Mouse (Mus musculus) thymus, adult 2 months (tissue): ENCODE data around the gene Tctex1d4. TPM values are rescaled to one million over a fixed set of nuclear protein-coding genes. Genes with fewer than 3 reads are reported as not detected.

ENCODE experiments used
- DNase-seq: peaks from one replicate; pipeline ENCODE4 v3.0.0; 2021
- H3K27ac ChIP-seq: fragments of 200-500 bp; 2 replicates; pipeline ENCODE4 v1.5.1; 2012; ENCODE audit warnings: low read length, control low read depth; ENCODE audit not compliant: control insufficient read depth, insufficient read depth
- H3K27me3 ChIP-seq: fragments of 200-500 bp; 2 replicates; pipeline ENCODE4 v1.6.1; 2012; ENCODE audit warnings: mild to moderate bottlenecking, low read length, moderate library complexity, mixed read lengths; ENCODE audit not compliant: control insufficient read depth, insufficient read depth
- H3K36me3 ChIP-seq: fragments of 200-500 bp; 2 replicates; pipeline ENCODE4 v1.6.1; 2012; ENCODE audit warnings: mild to moderate bottlenecking, low read length, moderate library complexity; ENCODE audit not compliant: control insufficient read depth, insufficient read depth
- H3K4me1 ChIP-seq: fragments of 200-500 bp; replicated peaks from 2 replicates; pipeline ENCODE4 v1.6.1; 2012; ENCODE audit warnings: low read length; ENCODE audit not compliant: control insufficient read depth, insufficient read depth
- H3K4me3 ChIP-seq: fragments of 200-500 bp; 2 replicates; pipeline ENCODE4 v1.5.1; 2012; ENCODE audit warnings: mild to moderate bottlenecking, low read length, control low read depth, moderate library complexity; ENCODE audit not compliant: control insufficient read depth, insufficient read depth
- CTCF ChIP-seq: fragments of 200-500 bp; IDR thresholded peaks from 2 replicates; pipeline ENCODE4 v1.5.1; 2012; ENCODE audit warnings: mild to moderate bottlenecking, control low read depth, low read length, moderate library complexity, borderline replicate concordance; ENCODE audit not compliant: control insufficient read depth, poor library complexity, insufficient read depth; ENCODE audit errors: extremely low read depth
- POLR2A ChIP-seq: fragments of 200-500 bp; IDR thresholded peaks from 2 replicates; pipeline ENCODE4 v1.6.1; 2012; ENCODE audit warnings: mild to moderate bottlenecking, low read length, control low read depth, moderate library complexity; ENCODE audit not compliant: control insufficient read depth, poor library complexity, insufficient read depth; ENCODE audit errors: extremely low read depth
- WGBS: fragments of 180-500 bp; shearing (Covaris S2); methylation state at CpG from one replicate; pipeline ENCODE4 v1.1.7; 2018; 5-methylcytosine and 5-hydroxymethylcytosine counted together
- polyA plus RNA-seq: library from polyadenylated mRNA; depleted of rRNA; stranded (reverse); fragments of >200 nt; gene quantifications from 2 replicates; pipeline ENCODE4 v1.2.3, GENCODE M21; 2012

The Tctex1d4 gene
- polyA plus RNA-seq, 1 experiment, result 1.1 TPM

DNA sequence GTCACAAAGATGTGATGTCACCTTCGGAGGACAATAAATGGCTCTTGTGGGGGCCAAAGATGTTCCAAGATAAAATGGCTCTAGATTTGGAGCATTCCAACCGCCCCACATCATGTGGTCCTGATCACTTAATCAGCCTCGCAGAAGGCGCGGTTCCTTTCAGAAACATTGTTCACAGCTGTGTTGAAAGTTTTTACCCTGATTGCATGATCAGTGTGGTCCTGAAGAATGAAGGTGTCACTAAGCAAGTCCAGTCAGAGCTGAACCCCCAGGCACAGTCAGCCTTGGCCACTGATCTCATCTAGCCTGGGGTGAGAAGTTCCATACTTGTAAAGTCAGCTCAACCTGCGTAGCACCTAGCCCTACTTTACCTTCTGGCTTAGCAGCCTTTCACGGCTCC, 8.7 kb upstream of the Tctex1d4 start:
- TF ChIP-seq POLR2A (no peak), CTCF (no peak)
- 95% methylated on average over 7 of the region's 7 CpGs for WGBS

DNA sequence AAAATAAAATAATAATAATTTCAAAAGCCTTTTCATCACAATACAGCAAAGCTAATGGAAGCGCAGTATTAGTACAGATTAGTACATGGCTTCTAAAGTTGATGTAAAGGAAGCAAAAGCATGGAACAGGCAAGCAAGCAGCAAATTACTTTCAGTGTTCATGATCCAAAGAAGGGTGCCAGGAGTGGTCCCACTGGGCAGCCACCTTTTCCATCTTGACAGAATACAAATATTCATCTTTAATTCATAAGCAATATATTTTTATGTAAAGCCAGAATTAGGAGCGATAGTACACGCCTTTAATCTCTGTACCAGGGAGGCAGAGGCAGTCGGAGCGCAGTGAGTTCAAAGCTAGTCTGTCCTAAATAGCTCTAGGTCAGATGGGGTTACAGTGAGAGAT, 7.0 kb upstream of the Tctex1d4 start:
- no peak for DNase-seq
- Histone ChIP-seq H3K4me1 (peaks cover 20% of the 10 kb centered on the region), H3K27ac (no peak overlapping the region), H3K27me3 (no peaks in the 10 kb centered on the region), H3K4me3 (no peak overlapping the region), H3K36me3 (no peaks in the 10 kb centered on the region)
- TF ChIP-seq CTCF (no peak), POLR2A (no peak)
- 87% methylated on average over 5 of the region's 5 CpGs for WGBS

More for the DNA sequence above, 8.7 kb upstream of the Tctex1d4 start:
- Histone ChIP-seq H3K4me3 (no peak overlapping the region), H3K27me3 (no peaks in the 10 kb centered on the region), H3K4me1 (peaks cover 10% of the 10 kb centered on the region), H3K27ac (no peak overlapping the region), H3K36me3 (no peaks in the 10 kb centered on the region)
- no peak for DNase-seq

DNA sequence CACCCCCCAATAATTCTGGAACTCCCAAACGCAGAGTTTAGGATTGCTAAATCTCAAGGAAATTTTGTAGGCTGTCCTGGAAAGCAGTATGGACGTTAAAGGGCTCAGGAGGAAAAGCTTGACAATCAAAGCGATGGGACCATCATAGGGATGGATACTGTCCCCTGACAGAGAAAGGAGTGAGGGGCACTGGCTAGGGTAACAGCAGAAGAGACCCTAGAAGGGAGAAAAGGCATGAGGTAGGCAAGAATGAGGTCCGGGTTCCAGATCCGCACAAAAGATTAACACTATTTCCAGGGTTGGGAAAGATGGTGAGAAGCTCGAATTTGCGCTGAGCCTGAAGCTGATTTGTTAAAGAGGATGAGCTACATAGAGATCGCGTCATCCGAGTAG, 6.5 kb upstream of the Tctex1d4 start:
- Histone ChIP-seq H3K27me3 (no peaks in the 10 kb centered on the region), H3K27ac (peak overlapping the region; percentile 56; the same call in 1 of the 2 replicates), H3K36me3 (no peaks in the 10 kb centered on the region), H3K4me3 (peak overlapping the region; percentile 57), H3K4me1 (peaks cover 24% of the 10 kb centered on the region)
- 8% methylated on average over 10 of the region's 10 CpGs for WGBS
- no peak for DNase-seq
- TF ChIP-seq POLR2A (no peak), CTCF (no peak)

GRCm38 (mm10) chr4:117120445-117121414, 5.9 kb upstream of the Tctex1d4 start:
- WGBS, result under 1% methylated on average over 69 of the region's 69 CpGs
- peaks cover 26% of the 10 kb centered on the region for H3K4me1 ChIP-seq
- TF ChIP-seq CTCF (peak; percentile 86), POLR2A (peak; percentile 79)
- H3K4me3 ChIP-seq, result peak overlapping the region; percentile 57
- H3K27me3 ChIP-seq, result no peaks in the 10 kb centered on the region
- DNase-seq, result peak; percentile 89
- H3K27ac ChIP-seq, result peak overlapping the region; percentile 56
- no peaks in the 10 kb centered on the region for H3K36me3 ChIP-seq

- no peaks in the 10 kb centered on the region for H3K36me3 ChIP-seq
- no peak overlapping the region for H3K4me3 ChIP-seq
- 97% methylated on average over 4 of the region's 4 CpGs for WGBS
- H3K4me1 ChIP-seq, result peaks cover 34% of the 10 kb centered on the region
- no peak for DNase-seq
- H3K27me3 ChIP-seq, result no peaks in the 10 kb centered on the region
- TF ChIP-seq CTCF (no peak), POLR2A (no peak)
- H3K27ac ChIP-seq, result no peak overlapping the region
These were observed 4.4 kb upstream of the Tctex1d4 start for GRCm38 (mm10) chr4:117122209-117122608.

DNA sequence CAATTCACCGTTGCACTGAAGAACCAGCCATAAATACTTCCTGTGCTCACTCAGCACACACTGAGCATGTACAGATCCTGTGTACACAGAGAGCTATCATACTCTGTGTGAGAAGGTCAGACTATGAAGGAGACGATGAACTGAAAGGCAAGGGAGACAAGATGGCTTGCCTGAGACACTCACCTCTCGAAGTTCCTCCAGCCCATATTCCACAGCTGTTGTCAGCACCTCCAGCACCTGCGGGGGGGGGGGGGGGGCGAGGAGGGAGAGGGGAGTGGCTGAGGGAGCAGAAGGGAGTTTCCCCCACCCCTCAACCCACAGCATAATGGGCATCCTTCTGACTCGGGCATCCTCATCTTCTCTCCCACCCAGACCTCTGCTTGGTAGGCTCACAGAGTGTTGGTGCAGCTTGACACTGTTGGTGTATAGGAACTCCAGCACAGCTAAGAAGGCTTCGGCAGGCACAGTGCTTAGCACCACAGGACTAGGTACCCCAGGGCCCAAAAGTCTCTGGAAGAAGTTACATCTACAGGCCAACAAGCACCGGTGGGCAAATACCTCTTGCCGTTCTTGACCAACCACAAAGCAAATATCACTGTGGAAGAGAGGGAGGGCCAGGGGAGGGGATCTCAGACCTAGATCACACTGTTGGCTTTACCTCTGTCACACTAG, 2.9 kb upstream of the Tctex1d4 start:
- Histone ChIP-seq H3K27ac (peak overlapping the region; percentile 86), H3K36me3 (no peaks in the 10 kb centered on the region), H3K4me3 (no peak overlapping the region), H3K27me3 (no peaks in the 10 kb centered on the region), H3K4me1 (peaks cover 34% of the 10 kb centered on the region)
- TF ChIP-seq POLR2A (no peak), CTCF (no peak)
- DNase-seq, result no peak
- 65% methylated on average over 8 of the region's 9 CpGs for WGBS
